Comparison of ENCODE assay signal across 9 mouse cellular contexts in genomic region chr7:124708771-124709485, GRCm38 (mm10).
A peak's percentile ranks its signal among the peaks of the same experiment; 100 is the strongest.
DNase-seq lines count a peak whose midpoint lies in the region; ATAC-seq and TF ChIP-seq lines count a peak whose summit lies in the region.
"Had no signal": no experiment of that assay in that cellular context is flagged by ENCODE, and none has a peak within 500 bp of the region (broad histone marks: within the 10 kb centered on the region; RNA-seq: fewer than 3 reads in every experiment).

No protein-coding gene starts in this region.

- H3K4me1 ChIP-seq in heart, adult 2 months (ENCODE audit: control insufficient read depth, insufficient read depth, low read length), result no peaks in the 10 kb centered on the region
- H3K4me1 ChIP-seq in heart, embryonic 10.5 days, result no peaks in the 10 kb centered on the region
- H3K4me1 ChIP-seq in forebrain, postnatal 0 days (ENCODE audit: insufficient read depth), result peaks cover 6% of the 10 kb centered on the region; the same call in 1 of the 2 replicates
- no peaks in the 10 kb centered on the region for H3K4me1 ChIP-seq in neural tube, embryonic 14.5 days (ENCODE audit: control insufficient read depth, insufficient read depth, low read length)

- WGBS in heart, adult 2 months, result 49% methylated on average over 11 of the region's 11 CpGs
- 67% methylated on average over 11 of the region's 11 CpGs for WGBS in heart, embryonic 10.5 days
- 33% methylated on average over 11 of the region's 11 CpGs for WGBS in forebrain, postnatal 0 days
- 20% methylated on average over 11 of the region's 11 CpGs for WGBS in neural tube, embryonic 14.5 days

- no peak overlapping the region for H3K9ac ChIP-seq in heart, adult 2 months (ENCODE audit: low read depth, low read length)
- no peak overlapping the region for H3K9ac ChIP-seq in forebrain, postnatal 0 days
- H3K9ac ChIP-seq in neural tube, embryonic 14.5 days (replicated peaks; ENCODE audit: low read depth, low read length), result no peak overlapping the region

- no peak for TF ChIP-seq POLR2A in heart, adult 2 months (IDR thresholded peaks at IDR 0.05; ENCODE audit: insufficient read depth, low read depth, low read length)

- no peak for TF ChIP-seq EP300 in heart, adult 2 months (IDR thresholded peaks at IDR 0.05; ENCODE audit: insufficient read depth, low read depth, low read length)

- no peak overlapping the region for H3K4me3 ChIP-seq in heart, adult 2 months
- no peak overlapping the region for H3K4me3 ChIP-seq in heart, embryonic 10.5 days
- no peak overlapping the region for H3K4me3 ChIP-seq in forebrain, postnatal 0 days (ENCODE audit: low read depth, low read length)
- no peak overlapping the region for H3K4me3 ChIP-seq in neural tube, embryonic 14.5 days (ENCODE audit: low read depth, low read length)

- no peaks in the 10 kb centered on the region for H3K79me2 ChIP-seq in heart, adult 2 months (replicated peaks; ENCODE audit: control insufficient read depth, insufficient read depth, low read length)

- H3K27me3 ChIP-seq in heart, adult 2 months (ENCODE audit: control insufficient read depth, insufficient read depth, low read length), result no peaks in the 10 kb centered on the region
- no peaks in the 10 kb centered on the region for H3K27me3 ChIP-seq in heart, embryonic 10.5 days (ENCODE audit: insufficient read depth, poor library complexity, severe bottlenecking)
- H3K27me3 ChIP-seq in forebrain, postnatal 0 days (ENCODE audit: insufficient read depth, low read length), result no peaks in the 10 kb centered on the region
- H3K27me3 ChIP-seq in neural tube, embryonic 14.5 days (ENCODE audit: control insufficient read depth, insufficient read depth, low read length), result no peaks in the 10 kb centered on the region

- H3K9me3 ChIP-seq in heart, embryonic 10.5 days, result no peaks in the 10 kb centered on the region
- no peaks in the 10 kb centered on the region for H3K9me3 ChIP-seq in forebrain, postnatal 0 days (ENCODE audit: low read length)
- H3K9me3 ChIP-seq in neural tube, embryonic 14.5 days (ENCODE audit: control insufficient read depth, low read length), result no peaks in the 10 kb centered on the region

- no peak overlapping the region for H3K4me2 ChIP-seq in forebrain, postnatal 0 days (ENCODE audit: low read depth)
- no peak overlapping the region for H3K4me2 ChIP-seq in neural tube, embryonic 14.5 days (ENCODE audit: low read depth, low read length)

- ATAC-seq in forebrain, postnatal 0 days, result peak; percentile 29; the same call in 1 of the 2 replicates
- peak; percentile 73; the same call in 1 of the 2 replicates for ATAC-seq in neural tube, embryonic 14.5 days (ENCODE audit: low read depth)

- TF ChIP-seq CTCF in heart, adult 2 months (IDR thresholded peaks at IDR 0.05), result no peak
- TF ChIP-seq CTCF in forebrain, postnatal 0 days (IDR thresholded peaks at IDR 0.05; ENCODE audit: low read depth), result no peak

- intact Hi-C loops in heart, adult 2 months (cut with DNase I), result no loop called here

- H3K36me3 ChIP-seq in heart, adult 2 months (ENCODE audit: control insufficient read depth, insufficient read depth, low read length), result no peaks in the 10 kb centered on the region
- no peaks in the 10 kb centered on the region for H3K36me3 ChIP-seq in heart, embryonic 10.5 days
- no peaks in the 10 kb centered on the region for H3K36me3 ChIP-seq in forebrain, postnatal 0 days (ENCODE audit: insufficient read depth)
- H3K36me3 ChIP-seq in neural tube, embryonic 14.5 days (ENCODE audit: control insufficient read depth, insufficient read depth, low read length), result no peaks in the 10 kb centered on the region

- no peak overlapping the region for H3K27ac ChIP-seq in heart, adult 2 months
- H3K27ac ChIP-seq in heart, embryonic 10.5 days, result no peak overlapping the region
- no peak overlapping the region for H3K27ac ChIP-seq in forebrain, postnatal 0 days (ENCODE audit: low read depth, low read length)
- H3K27ac ChIP-seq in neural tube, embryonic 14.5 days (ENCODE audit: low read depth, low read length), result no peak overlapping the region
- H3K27ac ChIP-seq: macrophage had no signal

- DNase-seq in heart, adult 2 months, result peak; percentile 27 to 46
- no peak for DNase-seq in heart, embryonic 10.5 days (ENCODE audit: low spot score)
- DNase-seq in adrenal gland, postnatal 10 days, result peak; percentile 50
- DNase-seq in forebrain, postnatal 0 days, result peak; percentile 36
- DNase-seq in layer of hippocampus, adult 11-12 months (ENCODE audit: low spot score), result peak; percentile 62
- no peak for DNase-seq in thymus, postnatal 0 days (ENCODE audit: low spot score)
- no peak for DNase-seq in thymus, postnatal 10 days (ENCODE audit: low spot score in 2 of 2)

Comparison
In these comparisons a context has a peak if more than half of its experiments do, and no peak if none do; other contexts are left out.
1. DNase-seq: peak in heart, adult 2 months (2 of 2), adrenal gland, postnatal 10 days (single experiment), forebrain, postnatal 0 days (single experiment) and layer of hippocampus, adult 11-12 months (single experiment); none in heart, embryonic 10.5 days (single experiment), thymus, postnatal 0 days (single experiment) and thymus, postnatal 10 days (0 of 2).